Mouse (Mus musculus): ENCODE measurements around the gene Macc1.

GRCm38 (mm10) chr12:119426182-119426886 is 112.3 kb downstream of the Macc1 start:
- TF ChIP-seq POLR2A (IDR thresholded peaks at IDR 0.05; ENCODE audit: insufficient read depth, low read length) (no peak), CTCF (IDR thresholded peaks at IDR 0.05; ENCODE audit: low read depth, low read length) (no peak)

All from ES-Bruce4 (cell line).